Mouse (Mus musculus) limb, embryonic 14.5 days (tissue): ENCODE data around the gene 4931428L18Rik. TPM values are rescaled to one million over a fixed set of nuclear protein-coding genes. Genes with fewer than 3 reads are reported as not detected.

ENCODE experiments used
- ATAC-seq: fragments of 200-750 bp; cut with Nextera tagmentation; 2 replicates; pipeline ENCODE4 v1.8.0; 2017; ENCODE audit warnings: low read depth, moderate number of reproducible peaks, moderate TSS enrichment; ENCODE audit not compliant: low FRiP score
- DNase-seq: peaks from one replicate; pipeline ENCODE4 v3.0.0-alpha.2; 2015; ENCODE audit warnings: low spot score
- H3K27ac ChIP-seq: fragments of 300-500 bp; sonication (generic); replicated peaks from 2 replicates; pipeline ENCODE4 v1.5.1; 2014; ENCODE audit warnings: low read depth, mild to moderate bottlenecking, low read length, moderate library complexity, mixed read lengths
- H3K27me3 ChIP-seq: fragments of 300-500 bp; sonication (generic); 2 replicates; pipeline ENCODE4 v1.6.1; 2014; ENCODE audit warnings: low read length, mixed read lengths; ENCODE audit not compliant: control insufficient read depth, insufficient read depth
- H3K36me3 ChIP-seq: fragments of 300-500 bp; sonication (generic); 2 replicates; pipeline ENCODE4 v1.6.1; 2014; ENCODE audit warnings: mild to moderate bottlenecking, low read length, moderate library complexity, mixed read lengths; ENCODE audit not compliant: control insufficient read depth, insufficient read depth
- H3K4me1 ChIP-seq: fragments of 300-500 bp; sonication (generic); 2 replicates; pipeline ENCODE4 v1.6.1; 2014; ENCODE audit warnings: antibody characterized with exemption, low read length, mixed read lengths; ENCODE audit not compliant: control insufficient read depth, insufficient read depth
- H3K4me2 ChIP-seq: fragments of 300-500 bp; sonication (generic); replicated peaks from 2 replicates; pipeline ENCODE4 v1.6.1; 2014; ENCODE audit warnings: low read depth, mild to moderate bottlenecking, low read length, moderate library complexity; ENCODE audit not compliant: severe bottlenecking
- H3K4me3 ChIP-seq: fragments of 300-500 bp; sonication (generic); replicated peaks from 2 replicates; pipeline ENCODE4 v1.5.1; 2014; ENCODE audit warnings: low read length
- H3K9ac ChIP-seq: fragments of 300-500 bp; sonication (generic); 2 replicates; pipeline ENCODE4 v1.6.1; 2014; ENCODE audit warnings: mild to moderate bottlenecking, low read depth, low read length, moderate library complexity; ENCODE audit not compliant: severe bottlenecking
- H3K9me3 ChIP-seq: fragments of 300-500 bp; sonication (generic); 2 replicates; pipeline ENCODE4 v1.6.1; 2016; ENCODE audit warnings: low read length; ENCODE audit not compliant: control insufficient read depth
- POLR2A ChIP-seq: fragments of 200-500 bp; IDR thresholded peaks from 2 replicates; pipeline ENCODE4 v1.8.0; 2012; ENCODE audit warnings: inconsistent platforms, mild to moderate bottlenecking, moderate library complexity, borderline replicate concordance; ENCODE audit not compliant: insufficient read depth, insufficient read length; ENCODE audit errors: extremely low read depth
- WGBS: fragments of 180-500 bp; shearing (Covaris S2); extraction: QIAGEN DNeasy Blood & Tissue Kit; methylation state at CpG from one replicate; pipeline ENCODE4 v1.1.7; 2014; 5-methylcytosine and 5-hydroxymethylcytosine counted together
- polyA plus RNA-seq, 2 experiments: library from polyadenylated mRNA; depleted of rRNA in 1 of 2; stranded (reverse) in 1 of 2; unstranded in 1 of 2; fragments of >200 nt; fragmentation: Nextera tagmentation in 1 of 2; extraction: Ambion mirVana in 1 of 2; gene quantifications; 2 replicates each; pipeline versions ENCODE4 v1.2.1 to v1.2.3; 2012 to 2014

Gene 4931428L18Rik
- polyA plus RNA-seq, 2 experiments, result not detected

GRCm38 (mm10) chr1:31164527-31165189 is 57.8 kb downstream of the 4931428L18Rik start:
- no peak overlapping the region for H3K4me3 ChIP-seq
- no peak overlapping the region for H3K9ac ChIP-seq
- H3K4me1 ChIP-seq, result no peaks in the 10 kb centered on the region
- no peak for TF ChIP-seq POLR2A
- no peak for ATAC-seq
- no peak overlapping the region for H3K4me2 ChIP-seq
- H3K27ac ChIP-seq, result no peak overlapping the region
- no peaks in the 10 kb centered on the region for H3K36me3 ChIP-seq
- no peaks in the 10 kb centered on the region for H3K9me3 ChIP-seq
- no peak for DNase-seq
- WGBS, result 65% methylated on average over 18 of the region's 18 CpGs
- no peaks in the 10 kb centered on the region for H3K27me3 ChIP-seq

GRCm38 (mm10) chr1:31156884-31157283 is 65.6 kb downstream of the 4931428L18Rik start:
- DNase-seq (no peak), ATAC-seq (no peak)
- H3K36me3 ChIP-seq, result no peaks in the 10 kb centered on the region
- no peak overlapping the region for H3K9ac ChIP-seq
- no peak overlapping the region for H3K4me3 ChIP-seq
- H3K27ac ChIP-seq, result no peak overlapping the region
- WGBS, result 86% methylated on average over 2 of the region's 2 CpGs
- H3K27me3 ChIP-seq, result no peaks in the 10 kb centered on the region
- no peak overlapping the region for H3K4me2 ChIP-seq
- no peaks in the 10 kb centered on the region for H3K9me3 ChIP-seq
- TF ChIP-seq POLR2A, result no peak
- H3K4me1 ChIP-seq, result no peaks in the 10 kb centered on the region

- no peaks in the 10 kb centered on the region for H3K9me3 ChIP-seq
- WGBS, result 87% methylated on average over 2 of the region's 2 CpGs
- no peak overlapping the region for H3K27ac ChIP-seq
- H3K9ac ChIP-seq, result no peak overlapping the region
- H3K36me3 ChIP-seq, result no peaks in the 10 kb centered on the region
- no peak overlapping the region for H3K4me3 ChIP-seq
- ATAC-seq, result no peak
- no peaks in the 10 kb centered on the region for H3K4me1 ChIP-seq
- H3K4me2 ChIP-seq, result no peak overlapping the region
- H3K27me3 ChIP-seq, result no peaks in the 10 kb centered on the region
- DNase-seq, result no peak
- TF ChIP-seq POLR2A, result no peak
Measured at GRCm38 (mm10) chr1:31156185-31156584, 66.3 kb downstream of the 4931428L18Rik start.

DNA sequence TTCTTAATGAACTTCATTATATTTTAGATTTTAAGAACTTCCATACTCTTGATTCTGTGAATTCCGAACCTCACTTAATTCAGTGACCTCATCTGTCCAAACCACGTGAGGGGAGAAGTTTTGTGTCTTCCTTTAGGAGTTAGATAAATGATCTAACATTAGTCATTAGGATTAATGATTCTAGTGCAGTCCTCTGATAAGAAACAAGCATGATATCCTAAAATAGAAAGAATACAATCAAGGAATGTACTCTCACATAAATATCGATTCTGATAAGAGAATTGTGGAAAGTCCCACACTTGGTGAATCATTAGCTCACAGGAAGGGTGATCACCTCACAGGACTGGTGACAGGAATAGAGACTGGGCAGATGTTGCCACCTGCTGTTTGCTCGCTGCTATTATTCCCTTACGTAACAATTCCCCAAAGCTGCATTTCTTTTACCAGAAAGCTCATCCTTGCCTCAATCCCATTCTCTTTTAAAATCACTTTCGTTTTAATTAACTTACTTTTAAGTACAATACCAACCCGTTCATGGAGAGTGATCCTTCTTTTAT is 68.6 kb downstream of the 4931428L18Rik start:
- Histone ChIP-seq H3K4me3 (no peak overlapping the region), H3K9ac (no peak overlapping the region), H3K36me3 (no peaks in the 10 kb centered on the region), H3K4me1 (peaks cover 13% of the 10 kb centered on the region), H3K27ac (no peak overlapping the region), H3K9me3 (no peaks in the 10 kb centered on the region), H3K4me2 (no peak overlapping the region), H3K27me3 (no peaks in the 10 kb centered on the region)
- no peak for TF ChIP-seq POLR2A
- WGBS, result 19% methylated on average over 7 of the region's 7 CpGs
- peak; percentile 72 for DNase-seq
- ATAC-seq, result no peak

- 38% methylated on average over 2 of the region's 2 CpGs for WGBS
- no peak overlapping the region for H3K27ac ChIP-seq
- peaks cover 13% of the 10 kb centered on the region for H3K4me1 ChIP-seq
- H3K4me2 ChIP-seq, result no peak overlapping the region
- DNase-seq, result no peak
- no peaks in the 10 kb centered on the region for H3K36me3 ChIP-seq
- no peak for TF ChIP-seq POLR2A
- no peaks in the 10 kb centered on the region for H3K27me3 ChIP-seq
- no peaks in the 10 kb centered on the region for H3K9me3 ChIP-seq
- ATAC-seq, result no peak
- no peak overlapping the region for H3K9ac ChIP-seq
- no peak overlapping the region for H3K4me3 ChIP-seq
Measured at GRCm38 (mm10) chr1:31152799-31153426, 69.6 kb downstream of the 4931428L18Rik start.
